Mouse (Mus musculus) C2C12 (cell line): ENCODE data around the gene Cort.

ENCODE experiments used
- CEBPB ChIP-seq: IDR thresholded peaks from one replicate; pipeline ENCODE4 v1.6.1; 2011; ENCODE audit warnings: low read depth, mild to moderate bottlenecking, control low read depth, moderate library complexity
- CTCF ChIP-seq: IDR thresholded peaks from one replicate; pipeline ENCODE4 v1.5.1; 2011; ENCODE audit not compliant: control insufficient read depth, insufficient read depth, insufficient read length
- FOSL1 ChIP-seq: IDR thresholded peaks from one replicate; pipeline ENCODE4 v1.8.0; 2011; ENCODE audit warnings: mild to moderate bottlenecking, low read length; ENCODE audit not compliant: poor library complexity, insufficient read depth, severe bottlenecking
- MAX ChIP-seq: IDR thresholded peaks from one replicate; pipeline ENCODE4 v1.6.1; 2011; ENCODE audit warnings: mild to moderate bottlenecking, control low read depth
- MYOD1 ChIP-seq: IDR thresholded peaks from one replicate; pipeline ENCODE4 v1.6.1; 2011; ENCODE audit warnings: low read depth; ENCODE audit not compliant: control insufficient read depth, insufficient read length
- MYOG ChIP-seq: IDR thresholded peaks from one replicate; pipeline ENCODE4 v1.6.1; 2011; ENCODE audit not compliant: control insufficient read depth, insufficient read length; ENCODE audit errors: extremely low read depth
- USF1 ChIP-seq: IDR thresholded peaks from one replicate; pipeline ENCODE4 v1.6.1; 2011; ENCODE audit warnings: low read depth, mild to moderate bottlenecking, control low read depth, moderate library complexity

DNA sequence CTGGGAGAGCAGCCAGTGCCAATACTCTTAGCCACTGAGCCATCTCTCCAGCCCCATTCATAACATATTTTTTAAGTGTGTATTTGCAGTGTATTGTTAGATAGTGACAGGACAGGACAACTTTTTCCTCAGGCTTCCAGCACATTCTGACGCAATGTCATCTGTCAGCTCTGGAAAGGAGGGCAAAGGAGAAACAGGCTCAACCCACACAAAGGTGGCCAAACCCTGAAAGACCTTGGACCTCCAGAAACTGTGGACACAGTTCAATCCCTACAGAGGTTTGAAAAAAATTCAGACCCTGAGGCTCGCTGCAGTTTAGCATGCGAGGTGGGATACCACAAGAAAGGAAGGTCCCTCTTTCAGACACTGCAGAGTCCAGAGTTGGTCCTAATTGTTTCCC, 28.6 kb downstream of the Cort start:
- TF ChIP-seq USF1 (no peak), CTCF (no peak), FOSL1 (no peak), MYOG (no peak), MAX (no peak), MYOD1 (no peak), CEBPB (no peak)
